Mouse (Mus musculus) cerebellum, adult 18-20 months (tissue): ENCODE measurements at regions not wholly inside any gene's neighbourhood (a gene's known extent, or its start where the extent isn't known, plus 50 kb on each side); places are given as distances from the start of the nearest gene placed in this dataset.

Experiments
- DNase-seq, 2 experiments: peaks; one replicate each; pipeline ENCODE4 v3.0.0; 2021

GRCm38 (mm10) chr19:56041930-56042329, 245.0 kb upstream of the Habp2 start:
- DNase-seq: no peak

- DNase-seq: no peak
These were observed 240.1 kb upstream of the Habp2 start for GRCm38 (mm10) chr19:56046784-56047390.

- DNase-seq: no peak
These were observed 232.8 kb upstream of the Habp2 start for GRCm38 (mm10) chr19:56054186-56054585.

- no peak for DNase-seq
These were observed 230.5 kb upstream of the Habp2 start for GRCm38 (mm10) chr19:56056397-56056796.

- no peak for DNase-seq
These were observed 224.9 kb upstream of the Habp2 start for GRCm38 (mm10) chr19:56061882-56062540.

- no peak for DNase-seq
These were observed 223.8 kb upstream of the Habp2 start for GRCm38 (mm10) chr19:56063099-56063498.

GRCm38 (mm10) chr19:56065730-56066129, 221.2 kb upstream of the Habp2 start:
- DNase-seq: no peak

- no peak for DNase-seq
These were observed 218.8 kb upstream of the Habp2 start for GRCm38 (mm10) chr19:56068165-56068564.

GRCm38 (mm10) chr19:56068854-56069253, 218.1 kb upstream of the Habp2 start:
- no peak for DNase-seq

GRCm38 (mm10) chr19:56069266-56069665, 217.7 kb upstream of the Habp2 start:
- no peak for DNase-seq

GRCm38 (mm10) chr19:56071340-56071739, 215.6 kb upstream of the Habp2 start:
- DNase-seq: no peak

GRCm38 (mm10) chr19:56076128-56076527, 210.8 kb upstream of the Habp2 start:
- DNase-seq: no peak

- no peak for DNase-seq
These were observed 209.4 kb upstream of the Habp2 start for GRCm38 (mm10) chr19:56077491-56077890.

- no peak for DNase-seq
These were observed 200.4 kb upstream of the Habp2 start for GRCm38 (mm10) chr19:56086413-56087083.

GRCm38 (mm10) chr19:56087127-56087526, 199.8 kb upstream of the Habp2 start:
- DNase-seq: no peak

- no peak for DNase-seq
These were observed 197.1 kb upstream of the Habp2 start for GRCm38 (mm10) chr19:56089795-56090375.

GRCm38 (mm10) chr19:56091581-56091980, 195.4 kb upstream of the Habp2 start:
- DNase-seq: no peak

- DNase-seq: no peak
These were observed 191.1 kb upstream of the Habp2 start for GRCm38 (mm10) chr19:56095873-56096272.

GRCm38 (mm10) chr19:56099725-56100124, 187.2 kb upstream of the Habp2 start:
- no peak for DNase-seq

- no peak for DNase-seq
These were observed 186.6 kb upstream of the Habp2 start for GRCm38 (mm10) chr19:56100131-56100872.

GRCm38 (mm10) chr19:56102454-56103080, 184.4 kb upstream of the Habp2 start:
- no peak for DNase-seq

- no peak for DNase-seq
These were observed 181.9 kb upstream of the Habp2 start for GRCm38 (mm10) chr19:56105073-56105451.
